Mouse (Mus musculus) gastrocnemius, postnatal 10 days (tissue): ENCODE measurements around the gene L3mbtl2. TPM values are rescaled to one million over a fixed set of nuclear protein-coding genes. Genes with fewer than 3 reads are reported as not detected.
"Not testable (repeated sequence)": the region's sequence is repeated elsewhere in the genome, so short reads cannot be mapped to it uniquely, and the experiment has no call there.

Source experiments
- DNase-seq: peaks from one replicate; pipeline ENCODE4 v3.0.0; 2021; ENCODE audit warnings: mixed read lengths
- long read RNA-seq, 2 experiments: library from polyadenylated mRNA; stranded (forward); transcript quantifications; one replicate each; pipeline ENCODE4 v2.0.0; 2021
- total RNA-seq, 2 experiments: library from RNA; stranded (reverse); gene quantifications; 2 replicates each; pipeline ENCODE4 v1.2.3; 2021

L3mbtl2 gene
- total RNA-seq, result 1 to 10 TPM; 7.5 to 9.3 TPM
- long read RNA-seq, experiment 1, transcript L3mbtl2-201 (17 exons, 3,487 nt), result major isoform, 26 of 31 reads
- long read RNA-seq, experiment 1, partial matches to known transcripts, result 2 of 31 reads
- long read RNA-seq, experiment 1, other reads (novel, unspliced or antisense), result 1 of 31 reads
- long read RNA-seq, experiment 2, transcript L3mbtl2-201 (17 exons, 3,487 nt), result major isoform, 22 of 25 reads
- long read RNA-seq, experiment 2, partial matches to known transcripts, result 2 of 25 reads
- long read RNA-seq, experiment 2, other reads (novel, unspliced or antisense), result 1 of 25 reads

DNA sequence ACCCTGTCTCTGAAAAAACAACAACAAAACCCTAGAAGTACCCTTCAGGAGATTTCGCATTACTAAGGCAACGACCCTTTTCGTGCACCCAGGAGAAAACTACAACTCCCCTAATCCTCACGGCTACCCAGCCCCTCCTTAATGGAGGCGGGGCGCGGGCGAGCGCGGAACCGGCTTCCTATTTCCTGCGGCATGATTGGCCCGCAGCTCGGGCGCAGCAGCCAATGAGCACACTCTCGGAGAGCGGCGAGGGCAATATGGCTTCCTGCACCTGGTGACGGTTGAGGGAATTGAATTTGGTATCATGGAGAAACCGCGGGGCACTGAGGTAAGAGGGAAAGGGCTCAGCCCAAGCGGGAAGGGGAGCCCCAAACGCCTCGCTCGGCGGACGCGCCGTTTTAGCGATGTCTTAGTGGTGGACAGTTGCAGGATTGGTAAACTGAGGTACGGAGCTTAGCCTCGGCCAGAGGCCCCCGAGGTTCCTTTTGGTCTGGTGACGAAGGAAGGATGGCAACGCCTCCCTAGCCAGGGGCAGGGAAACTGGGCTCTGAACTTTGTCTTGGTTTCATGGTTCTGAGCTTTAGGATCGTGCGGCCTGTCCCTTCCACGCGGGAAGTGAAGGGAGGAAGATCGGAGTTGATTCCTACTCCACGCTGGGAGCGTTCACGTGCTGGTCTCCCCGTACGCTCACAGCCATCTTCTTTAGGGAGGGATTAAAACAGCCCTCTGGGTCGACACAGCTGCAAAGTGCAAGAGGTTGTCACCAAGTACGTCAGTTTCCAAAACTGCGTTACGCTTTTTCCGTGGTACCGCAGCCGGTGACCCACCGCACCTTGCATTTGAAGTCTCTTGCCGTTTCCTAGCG lies at the start of gene L3mbtl2:
Gene L3mbtl2 (plus strand): TSS at position 193 of the 865 bp plus-strand sequence.
- DNase-seq, result peak; percentile 88

DNA sequence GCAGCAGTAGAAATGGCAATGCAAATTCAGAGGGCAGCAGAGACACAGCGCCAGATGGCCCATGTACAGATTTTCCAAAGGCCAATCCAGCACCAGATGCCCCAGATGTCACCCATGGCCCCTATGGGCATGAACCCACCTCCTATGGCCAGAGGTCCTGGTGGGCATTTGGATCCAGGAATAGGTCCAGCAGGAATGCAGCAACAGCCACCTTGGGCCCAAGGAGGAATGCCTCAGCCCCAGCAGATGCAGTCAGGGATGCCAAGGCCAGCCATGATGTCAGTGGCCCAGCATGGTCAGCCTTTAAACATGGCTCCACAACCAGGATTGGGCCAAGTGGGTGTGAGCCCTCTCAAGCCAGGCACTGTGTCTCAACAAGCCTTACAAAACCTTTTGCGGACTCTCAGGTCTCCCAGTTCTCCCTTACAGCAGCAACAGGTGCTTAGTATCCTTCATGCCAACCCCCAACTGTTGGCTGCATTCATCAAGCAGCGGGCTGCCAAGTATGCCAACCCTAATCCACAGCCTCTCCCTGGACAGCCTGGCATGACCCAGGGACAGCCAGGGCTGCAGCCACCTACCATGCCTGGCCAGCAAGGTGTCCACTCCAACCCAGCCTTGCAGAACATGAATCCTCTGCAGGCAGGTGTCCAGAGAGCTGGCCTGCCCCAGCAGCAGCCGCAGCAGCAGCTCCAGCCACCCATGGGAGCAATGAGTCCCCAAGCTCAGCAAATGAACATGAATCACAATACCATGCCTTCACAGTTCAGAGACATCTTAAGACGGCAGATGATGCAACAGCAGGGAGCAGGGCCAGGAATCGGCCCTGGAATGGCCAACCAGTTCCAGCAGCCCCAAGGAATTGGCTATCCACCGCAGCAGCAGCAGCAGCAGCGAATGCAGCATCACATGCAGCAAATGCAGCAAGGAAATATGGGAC lies 13.9 kb upstream of the L3mbtl2 start:
- DNase-seq, result peak; percentile 33

DNA sequence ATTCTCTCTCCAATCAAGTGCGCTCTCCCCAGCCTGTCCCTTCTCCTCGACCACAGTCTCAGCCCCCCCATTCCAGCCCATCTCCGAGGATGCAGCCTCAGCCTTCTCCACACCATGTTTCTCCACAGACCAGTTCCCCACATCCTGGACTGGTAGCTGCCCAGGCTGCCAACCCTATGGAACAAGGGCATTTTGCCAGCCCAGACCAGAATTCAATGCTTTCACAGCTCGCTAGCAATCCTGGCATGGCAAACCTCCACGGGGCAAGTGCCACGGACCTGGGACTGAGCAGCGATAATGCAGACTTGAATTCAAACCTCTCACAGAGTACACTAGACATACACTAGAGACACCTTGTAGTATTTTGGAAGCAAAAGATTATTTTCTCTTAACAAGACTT lies 13.1 kb upstream of the L3mbtl2 start:
- no peak for DNase-seq

DNA sequence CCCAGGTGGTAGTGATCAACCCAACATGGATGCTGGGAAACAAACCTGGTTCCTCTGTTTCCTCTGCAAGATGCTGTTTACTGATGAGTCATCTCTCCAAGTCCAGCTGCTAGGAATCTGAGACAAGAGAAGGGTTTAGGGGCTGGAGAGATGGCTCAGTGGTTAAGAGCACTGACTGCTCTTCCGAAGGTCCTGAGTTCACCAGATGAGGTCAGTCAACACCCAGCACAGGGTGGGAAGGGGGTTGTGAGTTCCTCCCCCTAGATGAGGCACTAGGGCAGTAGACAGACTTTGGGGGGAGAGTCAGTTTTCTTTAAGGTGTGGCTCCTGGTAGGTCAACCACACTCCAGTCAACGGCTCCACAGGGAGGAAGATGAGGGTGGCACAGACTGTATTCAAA lies 2.0 kb upstream of the L3mbtl2 start:
- no peak for DNase-seq

DNA sequence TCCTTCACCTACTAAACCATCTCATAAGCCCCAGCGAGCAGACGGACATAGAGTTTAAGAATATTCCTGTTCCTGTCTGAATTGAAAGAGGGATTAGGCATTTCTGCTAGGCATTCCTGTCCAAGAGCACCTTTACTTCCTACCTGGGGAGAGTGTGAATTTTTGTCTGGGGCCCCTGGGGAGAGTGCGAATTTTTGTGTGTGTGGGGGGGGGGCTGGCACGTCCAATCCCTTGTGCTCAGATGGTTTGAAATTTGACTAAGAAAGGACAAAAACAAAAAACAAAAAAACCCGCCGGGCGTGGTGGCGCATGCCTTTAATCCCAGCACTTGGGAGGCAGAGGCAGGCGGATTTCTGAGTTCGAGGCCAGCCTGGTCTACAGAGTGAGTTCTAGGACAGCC lies 408 bp upstream of the L3mbtl2 start:
- DNase-seq, result no peak

DNA sequence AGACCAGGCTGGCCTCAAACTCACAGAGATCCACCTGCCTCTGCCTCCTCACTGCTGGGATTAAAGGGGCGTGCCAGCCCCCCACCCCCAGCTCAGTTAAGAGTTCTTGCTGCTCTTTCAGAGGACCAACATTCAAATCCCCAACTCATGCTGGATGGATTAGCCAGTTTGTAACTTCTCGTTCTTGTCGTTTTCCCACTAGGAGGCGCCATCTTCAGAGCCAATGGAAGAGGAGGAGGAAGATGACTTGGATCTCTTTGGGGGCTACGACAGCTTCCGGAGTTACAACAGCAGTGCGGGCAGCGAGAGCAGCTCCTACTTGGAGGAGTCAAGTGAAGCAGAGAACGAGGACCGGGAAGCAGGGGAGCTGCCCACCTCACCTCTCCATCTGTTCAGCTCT lies 3.3 kb downstream of the L3mbtl2 start:
- no peak for DNase-seq

DNA sequence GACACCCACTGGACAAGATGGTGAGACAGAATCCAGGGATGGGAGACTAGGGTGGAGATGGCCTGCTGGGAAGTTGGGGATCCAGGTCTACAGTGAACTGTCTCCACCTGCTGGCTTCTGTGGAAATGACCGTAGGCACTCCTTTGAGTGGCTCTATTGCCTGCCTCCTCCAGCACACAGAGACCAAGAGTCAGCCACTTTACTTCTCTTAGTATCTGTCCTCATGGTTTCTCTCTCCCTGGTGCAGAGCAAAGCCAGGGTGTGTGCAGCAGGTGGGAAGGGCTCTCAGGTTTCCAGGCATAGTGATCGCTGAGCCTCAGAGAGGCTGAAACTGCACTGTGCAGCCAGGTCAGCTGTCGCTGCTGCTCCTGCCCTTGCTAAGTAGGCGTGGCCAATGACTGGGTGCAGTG lies 6.5 kb downstream of the L3mbtl2 start:
- peak; percentile 50 for DNase-seq

GRCm38 (mm10) chr15:81676637-81677036 lies 12.9 kb downstream of the L3mbtl2 start:
- no peak for DNase-seq

DNA sequence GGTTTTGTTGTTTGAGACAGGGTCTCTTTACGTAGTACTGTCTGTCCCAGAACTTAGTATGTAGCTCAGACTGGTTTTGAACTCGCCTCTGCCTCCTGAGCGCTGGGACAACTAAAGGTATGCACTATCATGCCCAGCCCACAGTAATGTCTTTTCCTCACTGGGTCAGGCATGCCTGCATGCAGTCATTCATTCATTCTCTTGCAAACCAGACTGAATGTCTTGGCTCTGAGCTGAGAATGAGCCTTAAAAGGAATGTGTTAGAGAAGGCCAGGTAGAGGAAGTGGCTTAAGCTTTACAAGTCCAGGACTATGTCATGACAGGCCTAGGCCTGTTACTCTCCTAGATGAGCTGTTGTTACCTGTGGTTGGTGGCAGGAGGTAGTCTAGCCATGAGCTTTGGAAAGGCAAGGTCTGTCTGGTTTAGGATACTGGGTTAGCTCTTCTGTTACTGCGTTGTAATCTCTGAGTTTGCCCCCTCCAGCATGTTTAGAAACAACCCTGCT lies 16.7 kb downstream of the L3mbtl2 start:
- DNase-seq, result no peak

DNA sequence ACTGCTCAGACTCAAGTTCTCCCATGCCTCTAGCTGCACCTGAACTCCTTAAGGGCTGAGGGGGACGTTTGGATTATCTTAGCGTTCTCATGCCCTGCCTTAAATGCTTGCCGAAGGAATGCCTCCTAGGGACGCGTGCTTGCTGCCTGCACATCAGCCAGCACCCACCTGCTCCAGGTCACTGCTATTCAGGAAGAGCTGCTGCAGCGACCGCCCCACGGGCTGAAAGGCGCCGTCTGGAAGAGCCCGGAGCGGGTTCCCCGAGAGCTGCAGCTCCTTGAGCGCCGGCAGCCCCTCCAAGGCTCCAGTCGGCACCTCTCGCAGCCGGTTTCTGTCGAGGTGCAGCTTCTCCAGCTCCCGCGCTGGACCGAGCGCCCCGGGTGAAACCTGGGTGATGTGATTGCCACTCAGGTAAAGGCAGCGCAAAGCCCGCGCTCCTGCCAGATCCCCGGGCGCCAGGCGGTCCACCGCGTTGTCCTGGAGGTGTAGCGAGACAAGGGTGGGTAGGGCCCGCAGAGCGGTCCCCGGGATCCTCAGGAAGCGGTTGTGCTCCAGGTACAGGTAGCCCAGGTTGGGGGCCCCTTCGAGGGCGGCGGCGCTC lies 29.8 kb downstream of the L3mbtl2 start:
- no peak for DNase-seq

DNA sequence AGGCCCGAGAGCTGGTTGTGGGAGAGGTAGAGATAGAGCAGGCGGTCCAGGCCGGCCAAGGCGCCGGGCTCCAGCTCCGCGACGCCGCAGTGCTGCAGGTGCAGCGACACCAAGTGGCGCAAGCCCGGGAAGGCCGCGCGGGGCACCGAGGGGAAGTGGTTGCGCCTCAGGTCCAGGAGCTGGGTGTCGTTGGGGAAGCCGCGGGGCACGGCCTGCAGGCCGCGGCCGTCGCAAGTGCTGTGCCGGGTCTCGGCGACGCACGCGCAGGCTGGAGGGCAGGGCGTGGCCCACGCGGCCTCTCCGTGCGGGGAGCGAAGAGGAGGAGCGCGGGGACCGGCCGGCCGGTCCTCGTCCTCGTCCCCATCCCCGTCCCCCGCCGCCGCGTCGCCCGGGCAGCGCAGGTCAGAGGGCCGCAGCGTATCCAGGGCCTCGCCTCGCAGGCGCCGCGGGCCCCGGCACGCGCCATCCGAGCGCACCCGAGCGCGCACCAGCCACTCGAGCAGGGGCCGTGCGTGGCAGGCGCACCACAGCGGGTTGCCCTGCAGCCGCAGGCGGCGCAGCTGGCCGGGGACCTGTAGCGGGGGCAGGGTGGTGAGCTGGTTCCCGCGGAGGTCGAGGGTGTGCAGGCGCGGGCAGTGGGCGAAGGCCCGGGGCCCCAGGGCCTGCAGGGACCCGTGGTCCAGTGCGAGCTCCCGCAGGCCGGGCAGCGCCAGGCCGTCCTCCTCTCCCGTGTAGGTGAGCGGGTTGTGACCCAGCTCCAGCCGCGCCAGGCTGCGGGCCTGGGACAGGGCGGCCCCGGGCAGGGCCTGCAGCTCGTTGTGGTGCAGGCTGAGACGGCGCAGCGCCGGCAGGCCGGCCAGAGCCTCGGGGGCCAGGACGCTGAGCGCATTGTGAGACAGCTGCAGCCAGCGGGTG lies 30.5 kb downstream of the L3mbtl2 start:
- DNase-seq, result peak; percentile 88

DNA sequence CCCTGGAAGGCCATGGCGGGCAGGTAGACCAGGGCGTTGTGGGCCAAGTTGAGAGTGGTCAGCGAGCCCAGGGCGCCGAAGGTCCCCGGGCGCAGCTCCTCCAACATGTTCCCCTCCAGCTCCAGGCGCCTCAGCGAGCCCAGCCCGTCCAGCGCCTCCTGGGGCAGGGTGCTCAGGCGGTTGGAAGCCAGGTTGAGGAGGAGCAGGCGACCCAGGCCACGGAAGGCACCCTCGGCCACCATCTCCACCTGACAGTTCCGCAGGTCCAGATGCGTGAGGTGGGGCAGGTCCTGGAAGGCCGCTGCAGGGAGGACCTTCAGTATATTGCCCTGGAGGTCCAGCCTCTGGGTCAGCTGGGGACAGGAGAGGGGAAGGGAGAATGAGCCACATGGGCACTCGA lies 31.2 kb downstream of the L3mbtl2 start:
- DNase-seq, result no peak

DNA sequence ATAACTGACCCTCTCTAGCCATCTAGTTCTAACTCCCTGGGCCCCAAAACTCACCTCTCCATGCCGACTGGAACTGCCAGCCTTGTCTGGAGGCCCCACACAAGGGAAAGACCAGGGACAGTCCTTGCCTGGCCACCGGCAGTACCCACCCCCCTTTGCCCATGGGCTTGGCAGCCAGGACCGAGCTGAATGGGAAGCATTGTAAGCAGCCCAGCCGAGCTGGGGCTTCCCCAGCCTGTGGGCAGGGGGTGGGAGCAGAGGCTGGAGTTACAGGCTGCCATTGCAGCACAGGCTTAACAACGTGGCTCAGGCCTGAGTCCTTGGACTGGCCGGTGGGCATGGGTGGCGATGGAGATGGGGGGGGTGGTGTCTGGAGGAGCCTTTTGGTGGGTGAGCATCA lies 33.5 kb downstream of the L3mbtl2 start, which contains the start of gene Chadl:
Gene Chadl (minus strand): TSS at position 113 of the 400 bp plus-strand sequence.
- DNase-seq, result no peak

GRCm38 (mm10) chr15:81697847-81698246 lies 34.2 kb downstream of the L3mbtl2 start:
- no peak for DNase-seq

DNA sequence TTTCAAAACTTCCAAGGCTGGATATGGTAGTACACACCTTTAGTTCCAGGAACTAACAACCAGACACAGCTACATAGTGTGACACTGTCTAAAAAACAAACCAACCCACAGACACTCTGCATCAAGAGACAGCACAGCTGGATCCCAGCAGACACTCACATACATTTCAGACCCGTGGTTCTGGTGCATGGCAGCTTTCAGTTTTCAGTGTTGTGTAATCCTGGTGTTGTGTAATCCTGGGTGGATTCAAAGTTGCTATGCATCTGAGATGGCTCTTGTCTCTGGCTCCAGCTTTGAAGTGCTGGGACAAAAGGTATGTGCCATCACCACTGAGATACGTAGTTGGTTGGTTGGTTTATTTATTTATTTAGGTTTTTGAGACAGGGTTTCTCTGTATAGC lies 34.8 kb downstream of the L3mbtl2 start:
- no peak for DNase-seq

DNA sequence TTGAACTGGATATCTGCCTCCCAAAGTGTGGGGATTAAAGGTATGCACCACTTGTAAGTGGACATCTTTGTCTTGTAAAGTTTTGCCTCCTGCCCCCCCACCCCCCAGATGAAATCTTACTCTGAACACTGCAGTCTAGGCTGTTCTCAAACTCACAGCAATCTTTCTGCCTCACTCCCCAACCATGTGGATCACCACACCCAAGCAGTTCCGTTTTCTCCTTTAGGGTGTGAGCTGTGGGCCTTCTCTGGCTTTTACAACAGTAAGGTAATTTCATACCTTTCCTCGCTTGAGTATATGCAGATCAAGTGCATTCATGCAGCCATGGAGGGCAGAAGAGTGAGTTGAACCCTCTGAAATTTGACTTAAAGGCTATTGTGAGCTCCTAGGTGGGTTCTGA lies 36.5 kb downstream of the L3mbtl2 start:
- no peak for DNase-seq

DNA sequence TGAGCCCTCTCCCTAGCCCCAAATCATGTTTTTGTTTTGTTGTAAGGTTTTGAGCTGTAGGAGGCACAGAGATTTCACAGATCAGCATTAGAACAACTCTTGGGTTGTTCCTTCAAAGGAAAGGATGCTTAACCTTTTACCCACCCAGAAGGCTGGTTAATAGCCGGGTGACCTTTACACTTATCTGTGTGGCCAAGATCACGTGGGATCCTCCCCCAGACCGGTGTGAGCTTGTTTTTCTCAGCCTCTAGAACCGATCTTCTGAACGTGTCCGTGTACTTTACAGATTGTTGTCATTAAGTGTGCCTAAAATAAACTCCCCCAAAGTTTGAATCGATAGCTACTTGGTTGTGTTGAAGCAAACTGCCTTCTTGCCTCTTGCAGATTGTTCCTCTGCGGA lies 36.9 kb downstream of the L3mbtl2 start:
- no peak for DNase-seq

DNA sequence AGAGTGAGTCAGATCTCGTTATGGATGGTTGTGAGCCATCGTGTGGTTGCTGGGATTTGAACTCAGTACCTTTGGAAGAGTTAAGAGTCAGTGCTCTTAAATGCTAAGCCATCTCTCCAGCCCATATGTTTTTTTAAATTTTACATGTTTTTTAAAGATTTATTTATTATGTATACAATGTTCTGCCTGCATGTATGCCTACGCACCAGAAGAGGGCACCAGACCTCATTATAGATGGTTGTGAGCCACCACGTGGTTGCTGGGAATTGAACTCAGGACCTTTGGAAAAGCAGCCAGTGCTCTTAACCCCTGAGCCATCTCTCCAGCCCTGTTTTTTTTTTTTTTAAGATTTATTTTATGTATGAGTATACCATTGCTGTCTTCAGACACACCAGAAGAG lies 37.7 kb downstream of the L3mbtl2 start:
- not testable (repeated sequence) for DNase-seq

DNA sequence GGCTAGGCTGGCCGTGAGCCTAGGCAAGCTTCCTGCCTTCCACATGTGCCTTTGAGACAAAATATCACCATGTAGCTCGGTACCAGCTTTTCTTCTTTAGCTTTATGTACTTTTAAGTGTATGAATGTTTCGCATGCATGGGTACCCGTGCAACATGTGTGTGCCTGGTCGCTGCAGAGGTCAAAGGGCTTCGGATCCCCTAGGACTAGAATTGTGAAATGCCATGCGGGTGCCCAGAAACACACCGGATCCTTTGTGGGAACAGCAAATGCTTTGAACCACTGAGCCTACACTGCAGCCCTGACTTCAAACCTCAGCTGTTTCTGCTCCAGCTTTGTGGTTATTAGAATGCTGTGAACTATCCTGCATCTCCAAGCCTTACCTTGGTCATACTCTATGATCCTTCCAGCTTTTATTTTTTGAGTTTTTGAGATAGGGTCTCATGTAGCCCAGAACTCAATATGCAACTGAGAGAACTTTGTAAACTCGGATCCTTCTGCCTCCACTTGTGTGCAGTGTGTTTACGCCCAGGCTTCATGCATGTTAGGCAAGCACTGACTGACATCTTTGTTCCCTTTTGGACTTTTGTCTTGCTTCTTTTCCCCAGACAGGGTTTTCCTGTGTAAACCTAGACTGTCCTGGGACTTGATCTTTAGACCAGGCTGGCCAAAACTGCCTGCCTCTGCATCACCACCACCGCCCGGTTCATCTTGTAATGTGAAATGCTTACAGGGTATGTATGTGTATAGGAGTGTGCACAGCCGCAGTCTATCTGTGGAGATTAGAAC lies 38.8 kb downstream of the L3mbtl2 start:
- DNase-seq, result no peak

DNA sequence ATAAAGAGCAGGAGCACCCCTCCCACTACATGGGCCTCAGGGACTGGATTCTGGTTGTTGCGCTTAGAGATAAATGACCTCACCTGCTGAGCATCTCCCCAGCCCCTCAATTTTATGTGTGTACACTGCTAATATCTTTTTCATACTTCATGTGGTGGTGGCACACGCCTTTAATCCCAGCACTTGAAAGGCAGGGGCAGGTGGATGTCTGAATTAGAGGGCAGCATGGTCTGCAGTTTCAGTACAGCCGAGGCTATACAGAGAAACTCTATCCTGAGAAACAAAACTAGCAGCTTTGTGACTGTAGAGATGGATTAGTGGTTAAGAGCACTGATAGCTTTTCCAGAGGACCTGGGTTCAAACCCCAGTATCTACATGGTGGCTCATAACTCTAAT lies 39.4 kb downstream of the L3mbtl2 start:
- DNase-seq, result no peak
